Mouse (Mus musculus) spleen, postnatal 14 days (tissue): ENCODE results near the gene Olfr390.

Experiments
- DNase-seq, 2 experiments: peaks; one replicate each; pipeline ENCODE4 v3.0.0; 2021 to 2022; ENCODE audit warnings: low spot score in 2 of 2

Gene Olfr390

GRCm38 (mm10) chr11:73782664-73783063 lies at the start of gene Olfr390:
Gene Olfr390 (plus strand): TSS chr11:73782964.
- no peak for DNase-seq

- no peak for DNase-seq
These were observed 23.6 kb upstream of the Olfr390 start for GRCm38 (mm10) chr11:73759115-73759514.

- no peak for DNase-seq
These were observed 2.2 kb upstream of the Olfr390 start, which contains the start of gene Olfr389 for GRCm38 (mm10) chr11:73780613-73781012. Gene Olfr389 (minus strand): TSS chr11:73780713.

- no peak for DNase-seq
These were observed 20.2 kb downstream of the Olfr390 start, which contains the start of gene Olfr391-ps for GRCm38 (mm10) chr11:73802952-73803351. Gene Olfr391-ps (minus strand): TSS chr11:73803052.

- no peak for DNase-seq
These were observed 34.2 kb downstream of the Olfr390 start, which contains the start of gene Olfr392 for GRCm38 (mm10) chr11:73816949-73817348. Gene Olfr392 (minus strand): TSS chr11:73817049.
